Mouse (Mus musculus) G1E (cell line): Measurements from ENCODE around the gene Plcb4.

Experiments used
- CTCF ChIP-seq: IDR thresholded peaks from 2 replicates; pipeline ENCODE4 v1.5.1; 2012; ENCODE audit warnings: low read depth, low read length, inconsistent platforms, mixed read lengths
- GATA1 ChIP-seq: IDR thresholded peaks from 2 replicates; pipeline ENCODE4 v1.6.1; 2012; ENCODE audit warnings: borderline replicate concordance, low read length, inconsistent platforms, mixed read lengths
- POLR2AphosphoS5 ChIP-seq: IDR thresholded peaks from 2 replicates; pipeline ENCODE4 v1.6.1; 2012; ENCODE audit warnings: low read depth, low read length, inconsistent platforms; ENCODE audit not compliant: insufficient replicate concordance

DNA sequence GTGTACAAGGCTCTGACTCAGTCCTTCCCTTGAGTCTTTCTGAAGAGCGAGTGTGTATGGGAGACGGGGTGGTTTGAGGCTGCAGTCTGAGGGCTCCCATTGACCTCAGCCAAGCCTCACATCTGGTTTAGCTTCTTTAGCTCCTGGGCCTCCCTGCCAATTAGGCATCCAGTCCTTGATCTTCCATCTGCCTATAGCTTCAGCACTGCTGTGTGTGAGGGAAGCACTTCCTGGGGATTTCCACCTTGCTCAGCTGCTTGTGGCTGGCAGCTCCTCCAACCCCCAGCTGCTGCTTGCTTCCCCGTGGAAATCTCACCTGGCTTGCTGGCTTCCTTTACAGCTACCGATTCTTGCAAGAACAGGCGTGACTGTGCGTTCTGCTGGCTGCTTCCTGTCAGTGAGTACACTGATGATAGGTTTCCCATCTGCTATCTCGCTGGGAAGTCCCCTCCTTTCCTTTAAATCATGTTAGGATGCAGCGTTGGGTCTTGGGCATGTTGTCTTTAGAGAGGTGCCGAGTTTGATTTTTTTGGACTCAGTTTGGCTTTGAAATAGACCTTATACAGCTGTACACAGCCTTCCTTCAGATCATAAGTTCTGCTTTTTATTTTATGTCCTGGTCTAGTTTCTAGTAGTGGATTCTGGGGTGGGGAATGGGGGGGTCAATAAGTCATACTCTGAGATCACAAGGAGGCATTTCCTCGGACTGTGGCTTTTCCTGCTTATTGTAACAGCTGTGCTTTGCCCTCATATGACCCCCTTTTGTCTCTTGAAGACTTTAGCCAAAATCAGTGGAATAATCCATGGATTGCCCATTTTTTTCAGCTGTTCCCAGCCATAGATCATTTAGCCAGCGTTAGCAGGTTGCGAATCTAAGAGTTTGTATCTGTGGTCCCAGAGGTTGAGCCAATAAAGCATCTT is 34.0 kb downstream of the Plcb4 start:
- TF ChIP-seq CTCF (no peak), POLR2AphosphoS5 (no peak), GATA1 (no peak)
